Mouse (Mus musculus) layer of hippocampus, adult 8-10 months (tissue): ENCODE results near the gene Slc16a9. TPM values are rescaled to one million over a fixed set of nuclear protein-coding genes. Genes with fewer than 3 reads are reported as not detected.

Experiments
- DNase-seq, 2 experiments: peaks; one replicate each; pipeline ENCODE4 v3.0.0; 2022; ENCODE audit warnings: low spot score in 2 of 2
- total RNA-seq, 4 experiments: library from RNA; stranded (reverse); gene quantifications; 2 replicates each; pipeline ENCODE4 v1.2.4; 2022

Gene Slc16a9
- total RNA-seq, 4 experiments from 2014 or later = 1.5 to 3.3 (median 1.9) TPM

DNA sequence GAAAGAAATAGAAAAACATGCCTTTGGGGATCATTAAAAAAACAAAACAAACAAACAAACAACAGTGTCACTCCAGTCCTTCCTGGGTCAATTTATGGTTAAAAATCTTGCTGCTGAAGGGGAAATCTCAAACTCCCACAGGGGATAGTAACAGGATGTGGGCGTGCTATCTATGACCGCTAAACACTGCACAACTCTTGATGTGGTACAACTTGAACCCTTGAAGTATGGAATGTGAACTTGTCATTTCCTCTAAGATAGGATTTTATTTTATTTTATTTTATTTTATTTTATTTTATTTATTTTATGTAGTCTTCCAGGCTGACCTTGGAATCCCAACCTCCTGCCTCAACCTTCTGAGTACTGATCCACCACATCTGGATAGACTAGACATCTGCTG, 54.2 kb downstream of the Slc16a9 start:
- DNase-seq = no peak

DNA sequence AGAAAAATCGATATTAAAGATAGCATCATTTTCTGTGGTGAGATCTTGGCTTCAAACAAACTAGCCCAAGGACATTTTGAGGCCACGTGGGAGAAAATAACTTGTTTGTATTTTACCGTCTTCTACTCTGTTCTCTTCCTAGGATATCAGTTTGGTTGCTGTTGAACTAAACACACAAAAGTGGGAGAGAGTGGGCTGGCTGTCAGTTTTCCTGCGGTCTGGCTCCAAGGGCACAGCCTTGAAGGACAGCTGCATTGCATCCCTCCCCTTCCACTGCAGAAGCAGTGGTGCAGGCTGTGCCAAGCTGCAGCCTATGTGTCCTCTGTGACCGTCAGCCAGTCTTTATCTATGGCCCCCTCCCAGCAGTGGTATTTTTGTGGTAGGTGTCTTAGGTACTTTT, 54.8 kb downstream of the Slc16a9 start:
- no peak for DNase-seq

DNA sequence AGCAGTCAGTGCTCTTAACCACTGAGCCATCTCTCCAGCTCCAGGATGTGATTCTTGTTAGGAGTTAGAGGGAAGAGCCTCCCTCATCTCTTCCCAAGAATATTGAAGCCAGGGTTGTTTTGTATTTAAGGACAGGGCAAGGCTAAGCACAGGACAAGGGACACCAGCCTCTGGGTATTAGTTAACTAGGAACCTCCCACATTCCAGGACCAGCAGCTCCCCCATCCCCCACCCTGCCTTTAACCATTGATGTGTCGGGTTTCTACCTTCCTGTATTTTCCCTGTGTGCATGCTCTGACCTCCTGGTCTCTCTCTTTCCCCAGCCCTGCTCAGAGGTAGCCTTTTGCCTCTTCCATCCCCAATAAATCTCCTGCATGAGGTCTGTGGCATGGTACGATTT, 56.3 kb downstream of the Slc16a9 start:
- no peak for DNase-seq

DNA sequence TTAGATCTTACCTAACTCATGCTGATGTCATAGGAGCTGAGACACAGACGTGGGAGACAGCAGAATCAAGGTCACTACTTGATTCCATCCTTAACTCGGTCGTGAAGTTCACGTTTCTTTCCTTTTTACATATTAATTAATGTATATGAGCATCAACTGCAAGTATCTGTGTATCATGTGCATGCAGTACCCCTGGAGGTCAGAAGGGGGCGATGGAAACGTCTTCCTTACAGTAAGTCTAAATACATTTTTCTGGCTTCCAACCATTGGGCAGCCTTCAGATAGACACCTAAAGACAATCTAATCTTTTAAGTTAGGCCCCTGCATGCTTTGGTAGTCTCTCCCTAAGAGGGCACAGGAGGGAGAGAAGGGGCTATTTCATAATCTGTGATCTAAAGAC, 58.3 kb downstream of the Slc16a9 start:
- DNase-seq = no peak

DNA sequence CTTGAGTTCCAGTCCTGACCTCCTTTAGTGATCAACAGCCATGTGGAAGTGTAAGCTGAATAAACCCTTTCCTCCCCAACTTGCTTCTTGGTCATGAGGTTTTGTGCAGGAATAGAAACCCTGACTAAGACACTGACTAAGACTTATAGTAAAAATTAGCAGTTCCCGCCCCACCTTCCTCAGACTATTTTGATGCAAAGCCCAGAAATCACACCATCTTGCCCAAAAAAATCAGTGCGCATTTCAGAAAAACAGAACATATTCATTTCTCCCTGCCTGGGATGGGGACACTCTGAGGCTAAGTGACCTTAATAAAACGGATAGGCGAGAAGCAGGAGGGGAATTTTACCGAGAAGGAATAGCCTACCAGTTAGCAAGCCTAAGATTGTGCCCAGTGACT, 60.8 kb downstream of the Slc16a9 start:
- no peak for DNase-seq

DNA sequence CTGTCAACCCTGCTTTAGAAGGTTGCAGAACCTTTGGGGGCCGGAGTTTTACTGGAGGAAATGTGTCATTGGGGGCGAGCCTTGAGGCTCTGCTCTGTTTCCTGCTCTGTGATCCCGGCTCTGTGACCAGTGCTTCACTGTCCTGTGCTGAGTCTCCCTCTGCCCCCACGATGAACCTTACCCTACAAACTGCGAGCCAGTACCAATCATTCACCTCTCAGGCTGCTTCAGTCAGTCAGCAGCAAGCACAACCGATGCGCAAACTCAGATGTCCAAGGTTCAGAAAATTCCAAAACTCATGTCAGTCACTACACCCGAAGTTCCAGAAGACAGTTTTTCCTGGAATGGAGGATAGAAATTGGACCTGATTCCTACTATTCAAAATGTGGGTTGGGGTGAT, 64.5 kb downstream of the Slc16a9 start:
- no peak for DNase-seq

DNA sequence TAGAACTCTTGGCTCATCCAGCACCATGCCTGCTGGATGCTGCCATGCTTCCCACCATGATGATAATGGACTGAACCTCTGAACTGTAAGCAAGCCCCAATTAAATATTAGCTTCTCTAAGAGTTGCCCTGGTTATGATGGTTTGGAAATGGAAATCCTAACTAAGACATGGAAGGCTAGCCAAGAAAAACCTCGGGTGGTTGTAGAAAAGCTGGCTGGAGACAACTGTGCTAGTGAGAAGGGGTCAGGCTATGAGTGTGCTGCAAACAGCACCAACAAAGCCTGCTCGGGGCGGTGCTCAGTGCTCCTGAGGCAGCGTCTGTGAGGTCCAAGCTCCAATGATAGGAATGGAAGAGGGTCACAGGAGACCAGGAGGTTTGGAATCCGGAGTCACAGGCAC, 65.7 kb downstream of the Slc16a9 start:
- DNase-seq = no peak

DNA sequence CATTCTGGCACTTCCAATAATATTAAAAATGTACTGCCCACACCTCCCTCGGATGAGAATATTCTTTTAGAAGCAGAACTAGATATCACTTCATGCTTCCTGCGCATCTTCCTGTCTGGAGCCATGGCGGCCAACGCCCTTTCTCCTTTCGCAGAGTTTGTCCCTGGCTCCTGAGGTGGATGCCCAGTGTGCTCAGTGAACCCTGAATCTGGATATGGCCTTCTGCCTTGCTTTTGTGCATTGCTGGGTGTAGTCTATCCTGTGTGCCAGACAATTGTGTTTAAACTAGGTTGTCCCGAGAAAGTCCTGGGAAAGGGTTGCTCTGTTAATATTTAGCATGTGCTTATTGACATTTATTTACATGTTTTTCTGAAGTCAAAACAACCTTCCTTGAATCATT, 71.0 kb downstream of the Slc16a9 start:
- DNase-seq = no peak

DNA sequence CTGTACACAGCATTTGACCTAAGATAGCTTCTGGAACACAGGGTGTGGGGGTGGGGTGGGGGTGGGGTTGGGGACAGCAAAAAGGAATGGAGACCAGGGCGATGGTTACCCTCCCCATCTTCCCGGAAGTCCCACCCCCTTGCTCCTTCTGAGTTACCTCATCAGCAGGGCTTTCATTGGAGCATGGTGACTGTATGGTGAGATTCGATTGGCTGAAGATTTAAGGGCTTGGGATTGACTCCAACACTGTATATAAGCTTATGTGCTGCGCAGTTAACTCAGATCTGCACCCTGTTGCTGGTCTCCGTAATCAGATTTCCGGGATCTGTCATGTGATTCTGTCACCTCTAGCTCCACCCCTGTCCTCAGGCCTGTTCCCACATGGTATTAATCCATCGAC, 72.0 kb downstream of the Slc16a9 start:
- DNase-seq = no peak

DNA sequence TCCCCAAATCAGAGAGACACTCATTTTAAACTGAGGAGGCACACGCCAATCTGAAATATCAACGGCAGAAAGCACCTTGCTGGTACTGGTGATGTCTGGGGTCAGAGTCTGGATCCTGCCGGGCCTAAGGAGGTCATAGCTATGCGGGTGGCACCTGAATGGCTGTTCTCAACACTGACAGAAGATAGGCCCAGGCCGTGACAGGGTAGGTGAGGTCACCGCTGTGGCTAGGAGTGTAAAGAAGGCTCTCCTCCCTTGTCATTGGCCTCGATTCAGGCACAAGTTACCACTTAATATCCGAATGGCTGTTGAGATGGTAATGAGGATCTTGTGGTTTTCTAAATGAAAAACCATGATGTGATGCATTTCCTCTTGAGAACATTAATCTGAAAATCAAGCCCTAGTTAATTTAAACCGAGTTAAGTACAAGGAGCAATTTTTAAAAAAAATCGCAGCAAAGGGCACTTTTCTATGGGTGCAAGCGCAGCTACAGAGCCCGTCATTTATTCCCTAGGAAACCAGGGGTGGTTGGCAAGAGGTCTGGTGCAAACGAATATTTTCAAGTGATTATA, 72.6 kb downstream of the Slc16a9 start:
- no peak for DNase-seq

DNA sequence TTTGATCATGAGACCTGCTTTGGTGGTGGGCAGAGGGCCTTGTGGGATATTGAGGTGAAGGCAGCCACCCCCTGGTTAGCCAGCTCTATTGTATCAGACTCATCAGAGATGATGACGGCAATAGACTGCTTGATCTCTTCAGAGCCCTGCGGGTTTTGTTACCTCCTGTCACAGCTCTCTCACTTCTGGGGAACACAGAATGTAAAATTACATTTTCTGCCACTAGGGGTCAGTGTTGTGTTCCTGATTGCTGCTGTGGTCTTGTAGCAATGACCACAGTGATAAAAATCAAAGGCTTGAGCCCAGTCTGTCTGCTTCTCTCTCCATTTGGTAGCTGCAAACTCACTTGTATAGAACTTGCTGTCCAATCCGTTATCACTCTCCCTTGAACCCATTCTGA, 73.7 kb downstream of the Slc16a9 start:
- DNase-seq = peak; percentile 51 to 65

DNA sequence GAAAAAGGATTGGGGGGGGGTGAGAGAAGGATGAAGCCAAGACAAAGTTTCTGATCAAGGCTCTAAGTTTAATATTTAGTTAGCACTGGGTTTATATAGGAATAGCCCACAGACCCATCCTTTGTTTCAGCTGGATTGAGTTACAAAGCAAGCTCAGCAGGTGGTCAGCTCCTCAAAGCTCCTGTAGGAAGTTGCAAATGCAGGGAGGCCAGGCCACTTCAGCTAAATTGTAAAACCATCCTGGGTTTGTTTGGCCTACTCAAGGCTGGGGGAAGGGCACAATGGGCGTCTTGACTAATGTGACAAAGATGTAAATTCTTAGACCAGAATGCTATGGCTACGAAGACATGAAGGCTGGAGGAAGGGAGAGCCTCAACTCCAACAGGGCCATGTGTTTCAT, 80.6 kb downstream of the Slc16a9 start:
- DNase-seq = no peak

DNA sequence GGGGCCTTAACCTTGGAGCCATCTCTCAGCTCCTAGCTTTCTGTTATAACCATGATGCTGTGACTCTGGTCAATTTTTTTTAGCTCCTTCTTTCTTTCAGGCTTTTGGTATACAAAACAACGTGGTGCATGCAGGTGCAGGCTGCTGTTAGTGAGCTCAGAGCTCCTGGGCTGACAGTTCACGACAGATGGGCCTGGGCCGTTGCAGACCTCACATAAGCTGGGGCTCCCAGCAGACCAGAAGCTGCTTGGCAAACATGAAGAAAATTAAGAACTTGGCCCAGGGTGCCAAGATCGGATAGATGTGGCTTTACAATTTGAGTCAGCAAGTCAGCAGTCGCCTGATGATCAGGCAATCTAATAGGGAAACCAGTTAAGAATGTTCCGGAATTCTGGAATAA, 82.4 kb downstream of the Slc16a9 start:
- DNase-seq = no peak

DNA sequence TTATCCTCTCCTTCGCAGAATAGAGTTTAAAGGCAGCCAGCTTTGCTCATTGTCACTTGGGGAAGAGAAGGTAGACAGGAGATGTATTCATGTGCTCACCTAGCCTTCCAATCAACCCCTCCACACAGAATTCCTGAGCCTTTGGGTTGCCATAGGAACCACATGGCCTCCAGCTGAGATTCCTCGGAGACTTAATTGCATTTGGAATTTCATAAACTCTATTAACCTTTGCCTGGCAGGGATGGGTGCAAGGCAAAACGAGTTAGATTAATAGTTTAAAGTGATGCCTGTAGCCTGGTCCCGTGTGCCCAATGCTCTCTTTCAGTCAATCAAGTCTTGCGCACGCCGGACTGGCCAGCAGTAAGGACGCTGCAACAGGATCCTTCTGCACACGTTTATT, 83.2 kb downstream of the Slc16a9 start:
- DNase-seq = no peak

Other genes with a start within 250 kb of the Slc16a9 start
- 10 to 100 TPM; 56.7 to 70.6 (median 66.3) TPM for gene Ccdc6, start 148.0 kb upstream of the Slc16a9 start, total RNA-seq
- gene Mrln, start 40.4 kb upstream of the Slc16a9 start, total RNA-seq = not detected
- gene Fam13c, start 195.4 kb downstream of the Slc16a9 start, total RNA-seq = 10 to 100 TPM; 80.3 to 85.3 (median 82.6) TPM